Mouse (Mus musculus): ENCODE results near the gene Il1rl1.

- TF ChIP-seq POLR2A (IDR thresholded peaks at IDR 0.05; ENCODE audit: insufficient read depth, low read depth, low read length) (no peak), CTCF (IDR thresholded peaks at IDR 0.05; ENCODE audit: insufficient read depth, low read depth, low read length) (no peak)
Measured at GRCm38 (mm10) chr1:40414863-40415656, 14.3 kb upstream of the Il1rl1 start.
